Mouse (Mus musculus) midbrain, embryonic 10.5 days (tissue): ENCODE data around the gene Plod1. TPM values are rescaled to one million over a fixed set of nuclear protein-coding genes. Genes with fewer than 3 reads are reported as not detected.

ENCODE experiments used
- DNase-seq: peaks from one replicate; pipeline ENCODE4 v3.0.0-alpha.2; 2017; ENCODE audit warnings: low spot score
- H3K27ac ChIP-seq: fragments of 300-500 bp; sonication (generic); replicated peaks from 2 replicates; pipeline ENCODE4 v1.5.1; 2016; ENCODE audit warnings: mild to moderate bottlenecking
- H3K27me3 ChIP-seq: fragments of 300-500 bp; sonication (generic); 2 replicates; pipeline ENCODE4 v1.6.1; 2016; ENCODE audit warnings: low read depth, mild to moderate bottlenecking; ENCODE audit not compliant: poor library complexity, severe bottlenecking
- H3K36me3 ChIP-seq: fragments of 300-500 bp; sonication (generic); 2 replicates; pipeline ENCODE4 v1.6.1; 2016; ENCODE audit warnings: mild to moderate bottlenecking, moderate library complexity
- H3K4me1 ChIP-seq: fragments of 300-500 bp; sonication (generic); 2 replicates; pipeline ENCODE4 v1.6.1; 2016
- H3K4me3 ChIP-seq: fragments of 300-500 bp; sonication (generic); 2 replicates; pipeline ENCODE4 v1.5.1; 2016; ENCODE audit warnings: mild to moderate bottlenecking, moderate library complexity
- H3K9me3 ChIP-seq: fragments of 300-500 bp; sonication (generic); replicated peaks from 2 replicates; pipeline ENCODE4 v1.6.1; 2016; ENCODE audit warnings: mild to moderate bottlenecking
- WGBS: fragments of 180-500 bp; shearing (Covaris S2); methylation state at CpG from one replicate; pipeline ENCODE4 v1.1.7; 2016; 5-methylcytosine and 5-hydroxymethylcytosine counted together
- polyA plus RNA-seq: library from polyadenylated mRNA; unstranded; fragments of >200 nt; fragmentation: Nextera tagmentation; extraction: Ambion mirVana; gene quantifications from 2 replicates; pipeline ENCODE4 v1.2.1, GENCODE M21; 2016

Plod1 gene
- polyA plus RNA-seq, 1 experiment from 2014 or later, result 26.9 TPM

DNA sequence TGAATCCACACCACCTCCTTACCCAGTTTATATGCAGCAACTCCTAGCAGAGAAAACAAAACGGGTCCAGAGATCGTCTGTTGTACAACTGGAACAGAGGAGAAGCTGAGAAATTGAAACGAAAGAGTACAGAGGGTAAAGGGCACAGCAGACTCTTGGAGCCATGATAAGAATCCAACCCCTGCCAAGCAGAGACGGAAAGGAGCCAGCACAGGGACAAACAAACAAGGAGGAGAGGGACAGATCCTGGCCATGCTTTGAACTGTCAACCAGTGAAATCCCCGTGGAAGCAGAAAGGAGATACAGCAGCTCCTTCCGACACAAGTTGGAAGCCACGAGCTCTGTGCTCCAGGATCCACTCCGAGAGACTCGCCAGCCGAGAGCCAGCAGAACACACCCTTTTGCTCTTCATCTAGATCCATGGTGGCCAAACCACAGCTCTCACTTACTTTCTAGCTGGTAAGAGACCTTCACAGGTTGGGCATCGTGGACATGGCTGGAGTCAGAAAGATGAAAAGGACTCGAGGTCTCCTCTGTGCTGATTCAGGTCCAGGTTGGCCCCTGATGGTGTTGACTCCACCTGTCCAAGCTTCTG, 33.6 kb downstream of the Plod1 start:
- peaks cover 14% of the 10 kb centered on the region for H3K4me1 ChIP-seq
- H3K4me3 ChIP-seq, result no peak overlapping the region

DNA sequence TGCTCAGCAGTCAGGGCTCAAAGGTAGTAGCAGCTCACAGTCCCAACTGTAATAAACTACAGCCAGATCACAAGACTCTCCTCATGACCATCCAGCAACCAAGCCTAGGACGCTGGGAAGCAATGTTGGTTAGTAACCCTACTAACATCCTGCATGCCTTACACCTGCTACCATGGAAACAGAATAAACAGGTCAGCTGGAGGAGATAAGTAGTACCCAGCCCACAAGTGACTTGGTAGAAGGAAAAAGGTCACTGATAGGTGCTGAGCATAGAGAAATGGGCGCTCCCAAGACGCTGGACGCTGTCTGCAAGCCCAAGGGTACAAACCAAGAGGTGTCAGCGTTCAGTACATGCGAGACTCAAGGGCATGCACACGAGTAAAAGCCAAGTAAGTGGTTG, 36.1 kb downstream of the Plod1 start:
- WGBS, result 89% methylated on average over 7 of the region's 7 CpGs
- Histone ChIP-seq H3K4me1 (peaks cover 14% of the 10 kb centered on the region), H3K9me3 (no peaks in the 10 kb centered on the region), H3K27me3 (no peaks in the 10 kb centered on the region), H3K4me3 (no peak overlapping the region), H3K36me3 (peaks cover 75% of the 10 kb centered on the region), H3K27ac (no peak overlapping the region)
- no peak for DNase-seq

More for the DNA sequence above, 33.6 kb downstream of the Plod1 start:
- 93% methylated on average over 12 of the region's 12 CpGs for WGBS
- Histone ChIP-seq H3K9me3 (no peaks in the 10 kb centered on the region), H3K27me3 (no peaks in the 10 kb centered on the region), H3K27ac (no peak overlapping the region), H3K36me3 (peaks cover 50% of the 10 kb centered on the region)
- DNase-seq, result no peak

DNA sequence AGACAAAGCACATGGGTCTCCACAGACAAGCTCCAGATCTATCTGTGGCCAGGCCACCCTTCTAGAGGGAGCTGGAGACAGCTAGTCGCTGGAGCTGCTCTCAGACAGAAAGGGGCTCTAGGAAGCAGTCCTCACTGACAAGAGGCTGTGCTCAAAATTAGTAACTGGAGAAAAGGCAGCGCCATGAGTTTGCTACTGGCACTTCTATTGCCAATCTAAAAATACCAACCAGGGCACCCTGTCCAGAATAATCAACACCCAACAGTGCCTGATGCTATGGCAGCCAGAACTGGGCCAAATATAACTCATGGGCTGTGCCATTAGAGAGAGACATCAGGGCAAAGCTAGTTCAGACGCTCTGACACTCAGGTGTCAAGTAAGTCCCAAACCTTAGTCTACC, 39.2 kb downstream of the Plod1 start:
- Histone ChIP-seq H3K4me3 (no peak overlapping the region), H3K27ac (no peak overlapping the region), H3K4me1 (no peaks in the 10 kb centered on the region), H3K27me3 (no peaks in the 10 kb centered on the region), H3K9me3 (no peaks in the 10 kb centered on the region), H3K36me3 (peaks cover 96% of the 10 kb centered on the region)
- WGBS, result 89% methylated on average over 3 of the region's 3 CpGs
- no peak for DNase-seq

DNA sequence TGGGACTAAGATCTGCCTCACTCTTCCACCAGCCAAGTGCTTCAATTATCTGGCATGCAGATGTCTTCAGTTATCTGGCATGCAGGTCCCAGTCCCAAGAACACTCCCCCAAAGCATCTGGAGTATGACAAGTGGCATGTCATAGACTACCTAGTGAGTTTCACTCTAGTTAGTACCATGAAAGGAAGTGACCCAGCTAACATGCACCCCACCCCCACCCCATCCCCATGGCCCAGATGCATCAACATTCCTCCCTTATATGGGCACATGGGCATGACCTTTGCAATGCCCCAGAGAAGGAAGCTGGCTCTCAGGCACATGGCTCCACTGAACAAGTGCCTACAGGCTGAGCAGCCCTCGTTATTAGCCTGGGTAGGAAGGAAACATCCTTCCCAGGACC, 40.2 kb downstream of the Plod1 start:
- Histone ChIP-seq H3K27me3 (no peaks in the 10 kb centered on the region), H3K36me3 (peaks cover 96% of the 10 kb centered on the region), H3K9me3 (no peaks in the 10 kb centered on the region), H3K4me1 (no peaks in the 10 kb centered on the region), H3K27ac (no peak overlapping the region), H3K4me3 (no peak overlapping the region)
- DNase-seq, result no peak
- 81% methylated on average over 1 of the region's 1 CpGs for WGBS

DNA sequence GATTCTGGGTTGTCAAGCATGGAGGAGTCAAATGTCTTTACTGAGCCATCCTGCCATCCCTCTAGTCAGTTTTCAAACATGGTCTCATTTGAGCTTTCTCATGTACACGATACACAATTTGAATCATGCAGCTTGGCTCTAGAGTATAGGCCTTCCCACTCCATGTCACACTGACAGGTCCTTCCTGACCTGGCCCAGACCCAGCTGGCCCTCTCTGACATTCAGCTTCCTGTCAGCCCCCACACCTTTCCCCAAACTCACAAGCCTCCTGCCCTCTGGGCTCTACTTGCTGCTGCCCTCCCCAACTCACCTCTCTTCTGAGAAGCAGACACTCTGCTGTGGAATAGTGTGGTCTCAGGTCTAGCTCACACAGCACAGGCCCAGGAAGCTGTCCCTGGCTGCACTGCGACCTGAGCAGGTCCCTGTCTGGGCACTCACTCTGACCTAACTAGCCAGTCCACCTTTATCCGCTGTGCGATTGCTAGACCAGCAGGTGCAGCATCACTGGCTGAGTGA, 40.7 kb downstream of the Plod1 start:
- Histone ChIP-seq H3K27me3 (no peaks in the 10 kb centered on the region), H3K4me1 (no peaks in the 10 kb centered on the region), H3K27ac (no peak overlapping the region), H3K4me3 (no peak overlapping the region), H3K36me3 (peaks cover 99% of the 10 kb centered on the region), H3K9me3 (no peaks in the 10 kb centered on the region)
- WGBS, result 90% methylated on average over 4 of the region's 4 CpGs
- no peak for DNase-seq

DNA sequence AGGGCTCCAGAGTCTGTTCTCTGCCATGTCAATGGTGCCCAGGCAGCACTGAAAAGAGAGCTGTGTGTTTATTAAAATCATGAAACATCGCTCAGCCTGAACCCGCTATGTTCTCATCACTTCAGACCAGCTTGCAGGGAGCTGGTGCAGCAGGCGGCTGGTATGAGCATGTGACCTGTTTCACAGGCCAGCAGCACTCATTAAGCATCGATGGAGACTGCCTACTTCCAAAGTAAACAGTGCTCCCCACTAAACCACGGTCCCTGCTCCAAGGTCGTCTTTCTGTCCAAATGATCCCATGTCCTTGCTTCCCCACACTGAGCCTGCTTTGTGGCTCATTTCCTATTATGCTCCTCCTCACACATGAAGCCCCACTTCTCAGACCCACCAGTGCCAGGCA, 46.2 kb downstream of the Plod1 start:
- Histone ChIP-seq H3K4me1 (no peaks in the 10 kb centered on the region), H3K27me3 (no peaks in the 10 kb centered on the region), H3K27ac (no peak overlapping the region), H3K36me3 (peaks cover 95% of the 10 kb centered on the region), H3K4me3 (no peak overlapping the region), H3K9me3 (no peaks in the 10 kb centered on the region; the same call in 1 of the 2 replicates)
- DNase-seq, result no peak
- 93% methylated on average over 6 of the region's 6 CpGs for WGBS

DNA sequence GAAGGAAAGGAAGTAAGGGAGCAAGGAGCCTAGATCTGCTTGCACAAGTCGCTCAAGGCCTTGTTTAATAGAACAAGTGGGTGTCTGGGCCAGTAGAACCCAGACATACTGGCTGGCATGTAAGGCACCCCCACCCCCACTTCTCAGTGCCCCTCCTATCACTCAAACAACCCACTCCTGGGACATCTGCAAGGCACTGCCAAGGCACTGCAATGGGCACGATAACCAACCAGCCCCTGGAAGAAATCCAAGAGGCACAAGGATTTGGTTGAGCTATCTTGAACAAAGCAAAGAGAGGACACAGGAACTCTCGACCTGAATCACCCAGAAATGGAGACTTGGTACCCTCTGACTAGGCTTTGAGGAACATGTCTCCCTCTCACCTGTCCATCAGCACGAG, 48.3 kb downstream of the Plod1 start:
- Histone ChIP-seq H3K4me1 (no peaks in the 10 kb centered on the region), H3K36me3 (peaks cover 95% of the 10 kb centered on the region), H3K27me3 (no peaks in the 10 kb centered on the region), H3K4me3 (no peak overlapping the region), H3K9me3 (no peaks in the 10 kb centered on the region; the same call in 1 of the 2 replicates), H3K27ac (no peak overlapping the region)
- WGBS, result 88% methylated on average over 4 of the region's 4 CpGs
- no peak for DNase-seq

DNA sequence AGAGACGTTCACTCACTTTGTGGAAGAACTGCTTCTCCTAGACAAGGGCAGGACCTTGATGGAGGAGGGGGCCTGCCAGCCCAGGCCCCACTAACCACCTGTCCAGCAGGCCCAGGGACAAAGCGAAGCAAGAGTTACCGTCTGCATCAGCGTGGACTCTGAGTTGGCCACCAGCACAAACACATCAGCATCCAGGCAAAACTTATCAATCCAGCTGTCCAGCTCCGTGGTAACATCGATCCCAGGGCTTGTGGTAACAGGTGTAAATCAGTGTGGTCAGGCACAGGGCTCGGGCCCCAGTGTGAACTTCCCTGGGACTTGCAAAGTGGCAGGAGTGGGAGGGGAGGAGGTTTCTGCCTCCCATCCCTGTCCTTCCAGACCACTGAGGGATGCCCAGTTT, 49.3 kb downstream of the Plod1 start:
- WGBS, result 94% methylated on average over 7 of the region's 7 CpGs
- Histone ChIP-seq H3K4me1 (no peaks in the 10 kb centered on the region), H3K4me3 (no peak overlapping the region), H3K36me3 (peaks cover 95% of the 10 kb centered on the region), H3K9me3 (no peaks in the 10 kb centered on the region; the same call in 1 of the 2 replicates), H3K27me3 (no peaks in the 10 kb centered on the region), H3K27ac (no peak overlapping the region)
- DNase-seq, result no peak

DNA sequence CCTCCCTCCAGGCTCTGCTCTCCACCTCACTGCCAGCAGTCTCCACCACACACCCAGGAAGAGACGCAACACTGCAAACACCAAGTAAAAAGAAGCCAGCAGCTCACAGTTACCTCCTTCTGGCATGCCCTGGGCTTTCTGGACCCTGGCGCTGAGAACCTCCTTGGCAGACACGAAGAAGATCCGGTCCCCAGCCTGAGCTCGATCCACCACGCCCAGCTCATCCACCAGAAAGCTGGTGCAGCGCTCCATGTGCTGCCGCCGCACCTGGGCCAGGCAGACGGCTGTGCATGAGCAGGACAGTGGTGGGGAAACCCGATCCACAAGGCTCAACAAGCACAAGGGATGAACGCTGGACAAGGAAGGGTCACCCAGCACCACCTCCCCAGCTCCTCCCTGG, 50.4 kb downstream of the Plod1 start:
- Histone ChIP-seq H3K4me1 (no peaks in the 10 kb centered on the region), H3K4me3 (no peak overlapping the region), H3K9me3 (no peaks in the 10 kb centered on the region; the same call in 1 of the 2 replicates), H3K27ac (no peak overlapping the region), H3K36me3 (peaks cover 95% of the 10 kb centered on the region), H3K27me3 (no peaks in the 10 kb centered on the region)
- no peak for DNase-seq
- WGBS, result 92% methylated on average over 12 of the region's 12 CpGs

DNA sequence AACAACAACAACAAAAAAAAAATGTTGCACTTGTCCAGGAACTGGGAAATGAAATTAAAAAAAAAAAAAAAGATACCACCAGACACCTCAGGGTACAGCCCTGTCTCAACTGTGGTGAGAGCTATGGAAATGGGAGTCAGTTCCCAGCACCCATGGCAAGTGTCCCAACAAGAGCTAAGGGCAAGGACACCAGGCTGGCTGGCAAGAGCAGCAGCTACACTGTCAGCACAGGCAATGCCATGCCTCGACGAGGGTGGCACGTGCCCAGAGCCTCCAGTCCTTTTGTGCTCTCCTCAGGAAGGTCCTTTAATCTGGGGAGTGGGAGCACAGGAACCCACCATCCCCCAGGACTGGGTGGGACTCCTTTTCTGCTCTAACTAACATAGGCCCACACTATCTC, 52.4 kb downstream of the Plod1 start:
- Histone ChIP-seq H3K27me3 (no peaks in the 10 kb centered on the region), H3K9me3 (no peaks in the 10 kb centered on the region; the same call in 1 of the 2 replicates), H3K27ac (no peak overlapping the region), H3K4me1 (0 out of 2 replicates have a peak, but pooled peaks cover 4% of the 10 kb centered on the region), H3K4me3 (no peak overlapping the region), H3K36me3 (peaks cover 98% of the 10 kb centered on the region)
- DNase-seq, result no peak
- WGBS, result 86% methylated on average over 3 of the region's 3 CpGs

DNA sequence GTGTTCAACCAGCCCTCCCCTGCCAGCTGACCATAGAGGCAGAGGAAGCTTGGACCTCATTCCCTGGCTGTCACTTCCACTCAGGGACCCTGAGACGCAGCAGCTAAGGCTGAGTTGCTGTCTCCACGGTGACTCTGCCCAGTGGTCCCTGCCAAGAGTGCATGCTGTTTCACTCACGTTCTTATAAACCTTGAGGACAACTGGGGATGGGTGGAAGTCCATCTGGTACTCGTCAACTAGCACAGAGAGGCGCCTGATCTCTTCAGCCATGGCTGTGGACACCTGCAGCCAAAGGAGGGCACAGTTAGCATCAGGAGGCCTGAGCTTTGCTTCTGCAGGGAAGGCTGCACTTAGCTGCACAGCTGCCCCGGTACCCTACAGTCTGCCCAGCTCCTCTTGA, 53.5 kb downstream of the Plod1 start:
- Histone ChIP-seq H3K36me3 (peaks cover 98% of the 10 kb centered on the region), H3K27ac (no peak overlapping the region), H3K4me3 (no peak overlapping the region), H3K4me1 (0 out of 2 replicates have a peak, but pooled peaks cover 4% of the 10 kb centered on the region), H3K27me3 (no peaks in the 10 kb centered on the region), H3K9me3 (no peaks in the 10 kb centered on the region; the same call in 1 of the 2 replicates)
- no peak for DNase-seq
- 86% methylated on average over 6 of the region's 6 CpGs for WGBS

DNA sequence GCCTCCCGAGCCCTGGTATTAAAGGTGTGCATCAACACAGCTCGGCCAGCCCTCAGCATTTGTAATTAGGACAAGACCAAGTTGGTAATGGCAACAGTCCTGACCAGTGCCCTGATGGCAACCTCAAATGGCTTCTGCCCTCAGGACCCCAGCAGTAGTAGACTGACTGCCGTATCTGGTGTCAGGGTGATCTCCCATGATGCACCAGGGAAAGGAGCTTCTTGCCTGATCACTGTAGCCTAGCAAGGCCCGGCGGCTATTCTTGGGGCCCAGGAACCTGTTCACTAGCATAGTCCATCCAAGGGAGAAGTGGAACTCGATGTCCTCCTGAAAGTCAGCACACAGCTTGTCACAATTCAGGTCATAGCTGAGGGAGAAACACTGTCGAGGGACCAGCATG, 54.8 kb downstream of the Plod1 start:
- Histone ChIP-seq H3K4me3 (no peak overlapping the region), H3K27ac (no peak overlapping the region), H3K36me3 (peaks cover 98% of the 10 kb centered on the region), H3K9me3 (no peaks in the 10 kb centered on the region; the same call in 1 of the 2 replicates), H3K4me1 (0 out of 2 replicates have a peak, but pooled peaks cover 4% of the 10 kb centered on the region), H3K27me3 (no peaks in the 10 kb centered on the region)
- 96% methylated on average over 7 of the region's 7 CpGs for WGBS
- no peak for DNase-seq

DNA sequence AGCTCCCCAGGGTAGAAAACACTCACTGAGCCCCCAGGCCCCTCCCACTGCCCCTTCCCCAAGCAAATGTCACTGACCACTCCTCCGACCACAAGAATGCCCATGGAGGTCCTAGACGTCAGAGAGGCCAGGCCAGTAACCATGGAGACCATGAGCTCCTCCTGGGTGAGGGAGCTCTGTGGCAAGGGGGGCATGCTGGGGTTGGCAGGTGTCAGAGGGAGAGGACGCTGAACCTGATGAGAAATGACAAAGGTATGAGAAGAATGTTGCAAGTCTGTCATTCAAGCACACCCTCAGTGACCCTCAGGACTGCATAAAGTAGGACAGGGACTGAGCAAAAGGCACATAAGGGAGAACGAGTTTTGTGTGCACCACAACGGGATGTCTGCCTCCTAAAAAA, 56.7 kb downstream of the Plod1 start:
- Histone ChIP-seq H3K36me3 (peaks cover 98% of the 10 kb centered on the region), H3K9me3 (no peaks in the 10 kb centered on the region), H3K27me3 (no peaks in the 10 kb centered on the region), H3K4me3 (no peak overlapping the region), H3K4me1 (0 out of 2 replicates have a peak, but pooled peaks cover 4% of the 10 kb centered on the region), H3K27ac (no peak overlapping the region)
- DNase-seq, result no peak
- WGBS, result 66% methylated on average over 5 of the region's 5 CpGs
